Mouse (Mus musculus): ENCODE data around the gene Il23a. TPM values are rescaled to one million over a fixed set of nuclear protein-coding genes. Genes with fewer than 3 reads are reported as not detected.
A peak's percentile ranks its signal among the peaks of the same experiment; 100 is the strongest.
"Not testable (repeated sequence)": the region's sequence is repeated elsewhere in the genome, so short reads cannot be mapped to it uniquely, and the experiment has no call there.

Gene Il23a
- total and polyA plus RNA-seq, 3 experiments = 0.32 to 3.6 (median 0.49) TPM

DNA sequence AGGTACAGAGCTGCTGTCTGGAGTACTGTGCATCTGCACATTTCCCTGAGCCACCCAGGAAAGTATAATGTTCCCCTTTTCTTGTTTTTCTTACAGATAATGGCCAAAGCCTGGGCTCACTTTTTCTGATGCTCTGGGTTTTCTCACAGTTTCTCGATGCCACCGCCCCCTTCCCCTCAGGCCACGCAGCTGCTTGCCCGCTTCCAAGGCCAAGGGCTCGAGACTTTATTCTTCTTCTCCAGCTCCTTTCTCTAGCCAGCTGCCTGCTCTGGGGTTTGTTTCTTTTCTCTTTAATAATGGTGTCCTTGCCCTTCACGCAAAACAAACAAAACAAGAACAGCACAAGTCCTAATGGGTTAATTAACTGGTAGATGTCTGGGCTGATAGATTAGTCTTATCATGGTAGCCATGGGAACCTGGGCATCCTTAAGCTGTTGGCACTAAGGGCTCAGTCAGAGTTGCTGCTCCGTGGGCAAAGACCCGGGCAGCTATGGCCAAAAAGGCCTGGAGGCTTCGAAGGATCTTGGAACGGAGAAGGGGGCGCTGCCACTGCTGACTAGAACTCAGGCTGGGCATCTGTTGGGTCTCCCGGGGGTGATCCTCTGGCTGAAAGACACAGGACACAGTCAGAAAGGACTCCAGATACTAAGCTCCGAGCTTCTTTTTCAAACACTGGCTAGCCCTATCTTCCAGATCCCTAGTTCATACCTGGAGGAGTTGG lies 2.0 kb downstream of the Il23a start:
- no peak overlapping the region for H3K4me3 ChIP-seq (replicated peaks in 1 of 3; ENCODE audit: low read depth in 2 of 3, low read length in 2 of 3, poor library complexity in 1 of 3)
- peak overlapping the region; percentile 19; the same call in 1 of the 2 replicates for H3K9ac ChIP-seq (ENCODE audit: insufficient read depth, low read depth)
- no peak overlapping the region for H3K4me2 ChIP-seq (ENCODE audit: insufficient read depth, low read depth, poor library complexity, severe bottlenecking)
- peaks cover 10 to 35% of the 10 kb centered on the region in 2 experiments for H3K4me1 ChIP-seq (ENCODE audit: control insufficient read depth in 1 of 2, insufficient read depth in 2 of 2)
- H3K27ac ChIP-seq (ENCODE audit: insufficient read depth, low read depth) = no peak overlapping the region
- DNase-seq (ENCODE audit: extremely low read depth) = no peak
- H3K27me3 ChIP-seq (replicated peaks) = no peaks in the 10 kb centered on the region
- dilution Hi-C loops (cut with MboI; ENCODE audit: extremely low pct_ligation_motif_present, extremely low pct_unique_long_range_greater_than_20kb, low sequenced_read_pairs) (no loop called here), in situ Hi-C loops (cut with MboI; ENCODE audit: low pct_ligation_motif_present, low pct_unique_long_range_greater_than_20kb, low sequenced_read_pairs) (no loop called here)
- TF ChIP-seq ELF1 (IDR thresholded peaks at IDR 0.05; ENCODE audit: low read depth, low read length) (no peak), JUND (conservative IDR thresholded peaks at IDR 0.05; ENCODE audit: low read depth, low read length) (no peak), GABPA (IDR thresholded peaks at IDR 0.05; ENCODE audit: insufficient replicate concordance, low read depth, low read length) (no peak), MAFK (IDR thresholded peaks at IDR 0.05; ENCODE audit: insufficient replicate concordance, low read length) (no peak), CHD1 (IDR thresholded peaks at IDR 0.05; ENCODE audit: low read depth, low read length) (no peak), ZKSCAN1 (IDR thresholded peaks at IDR 0.05; ENCODE audit: borderline replicate concordance, low read depth, low read length) (no peak), POLR2A (IDR thresholded peaks at IDR 0.05; ENCODE audit: low read depth, low read length) (no peak), E2F4 (IDR thresholded peaks at IDR 0.05; ENCODE audit: insufficient replicate concordance, low read depth, low read length) (no peak), TCF12 (IDR thresholded peaks at IDR 0.05; ENCODE audit: low read depth, low read length) (no peak), CHD2 (IDR thresholded peaks at IDR 0.05; ENCODE audit: low read length) (no peak), IRF4 (IDR thresholded peaks at IDR 0.05; ENCODE audit: low read depth, low read length) (no peak), SIN3A (IDR thresholded peaks at IDR 0.05; ENCODE audit: low read length) (no peak), ZC3H11A (IDR thresholded peaks at IDR 0.05; ENCODE audit: low read depth, low read length) (no peak)
- H3K9me3 ChIP-seq (replicated peaks; ENCODE audit: low read length) = no peaks in the 10 kb centered on the region
- peaks cover 12 to 20% of the 10 kb centered on the region in 2 experiments for H3K36me3 ChIP-seq (replicated peaks in 1 of 2; ENCODE audit: control insufficient read depth in 1 of 2, insufficient read depth in 1 of 2, low read length in 1 of 2)
- H3K79me2 ChIP-seq (replicated peaks; ENCODE audit: control insufficient read depth, extremely low read depth, insufficient read depth, poor library complexity, severe bottlenecking) = no peaks in the 10 kb centered on the region

DNA sequence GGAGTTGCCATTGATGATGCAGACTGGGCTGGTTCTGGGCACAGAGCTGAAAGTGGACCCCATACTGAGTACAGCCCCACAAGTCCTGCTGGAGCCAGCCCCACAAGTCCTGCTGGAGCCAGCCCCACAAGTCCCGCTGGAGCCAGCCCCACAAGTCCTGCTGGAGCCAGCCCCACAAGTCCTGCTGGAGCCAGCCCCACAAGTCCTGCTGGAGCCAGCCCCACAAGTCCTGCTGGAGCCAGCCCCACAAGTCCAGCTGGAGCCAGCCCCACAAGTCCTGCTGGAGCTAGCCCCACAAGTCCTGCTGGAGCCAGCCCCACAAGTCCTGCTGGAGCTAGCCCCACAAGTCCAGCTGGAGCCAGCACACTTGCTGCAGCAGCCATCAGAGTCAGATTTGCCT lies 8.0 kb downstream of the Il23a start:
- H3K4me2 ChIP-seq (ENCODE audit: insufficient read depth, low read depth, poor library complexity, severe bottlenecking); H3K27me3 ChIP-seq (replicated peaks); in situ Hi-C loops (cut with MboI; ENCODE audit: low pct_ligation_motif_present, low pct_unique_long_range_greater_than_20kb, low sequenced_read_pairs); H3K27ac ChIP-seq (ENCODE audit: insufficient read depth, low read depth); dilution Hi-C loops (cut with MboI; ENCODE audit: extremely low pct_ligation_motif_present, extremely low pct_unique_long_range_greater_than_20kb, low sequenced_read_pairs); DNase-seq (ENCODE audit: extremely low read depth); H3K9me3 ChIP-seq (replicated peaks; ENCODE audit: low read length); H3K4me3 ChIP-seq (replicated peaks in 1 of 3; ENCODE audit: low read depth in 2 of 3, low read length in 2 of 3, poor library complexity in 1 of 3); H3K9ac ChIP-seq (ENCODE audit: insufficient read depth, low read depth); H3K79me2 ChIP-seq (replicated peaks; ENCODE audit: control insufficient read depth, extremely low read depth, insufficient read depth, poor library complexity, severe bottlenecking): not testable (repeated sequence)
- Histone ChIP-seq H3K36me3 (replicated peaks in 1 of 2; ENCODE audit: control insufficient read depth in 1 of 2, insufficient read depth in 1 of 2, low read length in 1 of 2) (peaks cover 48 to 65% of the 10 kb centered on the region in 2 experiments), H3K4me1 (ENCODE audit: control insufficient read depth in 1 of 2, insufficient read depth in 2 of 2) (peaks cover 0 to 16% of the 10 kb centered on the region in 2 experiments; a peak in 2 of 4 replicates)
